Mouse (Mus musculus): ENCODE measurements at regions not wholly inside any gene's neighbourhood (a gene's known extent, or its start where the extent isn't known, plus 50 kb on each side); places are given as distances from the start of the nearest gene placed in this dataset.

DNA sequence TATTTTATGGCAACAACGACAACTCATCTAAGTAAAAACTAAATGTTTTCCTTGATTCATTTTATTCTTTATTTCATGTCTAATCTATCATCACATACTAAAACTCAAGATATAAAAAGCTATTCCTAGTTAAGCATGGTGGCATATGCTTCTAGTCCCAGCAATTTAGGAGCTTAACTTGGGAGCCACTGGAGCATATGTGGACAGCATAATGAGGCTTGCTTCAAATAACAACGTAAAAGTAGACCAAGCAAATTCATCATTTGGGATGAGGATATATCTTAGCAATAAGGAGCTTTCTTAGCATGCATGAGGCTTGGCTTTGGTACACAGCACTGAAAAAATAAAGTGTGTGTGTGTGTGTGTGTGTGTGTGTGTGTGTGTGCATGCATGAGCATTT is 678.5 kb downstream of the Efna5 start:
- no peaks in the 10 kb centered on the region for H3K27me3 ChIP-seq (ENCODE audit: control insufficient read depth, insufficient read depth, low read length)
- no peak overlapping the region for H3K4me3 ChIP-seq
- DNase-seq, result no peak
- WGBS, result 87% methylated on average over 2 of the region's 2 CpGs
- H3K79me2 ChIP-seq (replicated peaks; ENCODE audit: control insufficient read depth, insufficient read depth, low read length), result no peaks in the 10 kb centered on the region
- no peaks in the 10 kb centered on the region for H3K4me1 ChIP-seq (ENCODE audit: control insufficient read depth, insufficient read depth, low read length)
- intact Hi-C loops (cut with DNase I), result no loop called here
- no peak for TF ChIP-seq POLR2A (IDR thresholded peaks at IDR 0.05; ENCODE audit: insufficient read depth, low read depth, low read length)
- no peak for TF ChIP-seq CTCF (IDR thresholded peaks at IDR 0.05)
- TF ChIP-seq EP300 (IDR thresholded peaks at IDR 0.05; ENCODE audit: insufficient read depth, low read depth, low read length), result no peak
- H3K36me3 ChIP-seq (ENCODE audit: control insufficient read depth, insufficient read depth, low read length), result no peaks in the 10 kb centered on the region
- H3K27ac ChIP-seq, result no peak overlapping the region
- H3K9ac ChIP-seq (ENCODE audit: low read depth, low read length), result no peak overlapping the region

DNA sequence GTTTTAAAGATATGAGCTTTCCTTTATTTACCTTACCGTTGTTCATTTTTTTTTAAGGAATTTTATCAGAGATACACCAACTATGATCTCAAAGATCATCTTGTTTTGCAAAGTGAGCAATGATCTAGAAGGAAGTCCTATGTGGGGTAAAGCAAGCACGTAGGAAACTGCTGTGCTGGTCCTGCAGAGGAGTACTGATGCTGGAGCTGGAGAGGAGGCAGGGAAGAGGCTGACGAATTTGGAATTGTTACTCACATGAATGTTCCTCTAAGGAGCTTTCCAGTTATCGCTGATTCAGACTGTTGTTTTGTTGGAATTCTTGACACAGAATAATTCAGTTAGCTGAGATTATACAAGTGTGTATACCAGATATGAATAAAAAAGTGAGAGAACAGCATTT is 680.6 kb downstream of the Efna5 start:
- Histone ChIP-seq H3K4me1 (ENCODE audit: control insufficient read depth, insufficient read depth, low read length) (no peaks in the 10 kb centered on the region), H3K9ac (ENCODE audit: low read depth, low read length) (no peak overlapping the region), H3K79me2 (replicated peaks; ENCODE audit: control insufficient read depth, insufficient read depth, low read length) (no peaks in the 10 kb centered on the region), H3K27me3 (ENCODE audit: control insufficient read depth, insufficient read depth, low read length) (no peaks in the 10 kb centered on the region), H3K36me3 (ENCODE audit: control insufficient read depth, insufficient read depth, low read length) (no peaks in the 10 kb centered on the region), H3K4me3 (no peak overlapping the region), H3K27ac (no peak overlapping the region)
- 74% methylated on average over 4 of the region's 4 CpGs for WGBS
- no peak for DNase-seq
- no peak for TF ChIP-seq POLR2A (IDR thresholded peaks at IDR 0.05; ENCODE audit: insufficient read depth, low read depth, low read length)
- TF ChIP-seq CTCF (IDR thresholded peaks at IDR 0.05), result no peak
- TF ChIP-seq EP300 (IDR thresholded peaks at IDR 0.05; ENCODE audit: insufficient read depth, low read depth, low read length), result no peak
- intact Hi-C loops (cut with DNase I), result no loop called here

DNA sequence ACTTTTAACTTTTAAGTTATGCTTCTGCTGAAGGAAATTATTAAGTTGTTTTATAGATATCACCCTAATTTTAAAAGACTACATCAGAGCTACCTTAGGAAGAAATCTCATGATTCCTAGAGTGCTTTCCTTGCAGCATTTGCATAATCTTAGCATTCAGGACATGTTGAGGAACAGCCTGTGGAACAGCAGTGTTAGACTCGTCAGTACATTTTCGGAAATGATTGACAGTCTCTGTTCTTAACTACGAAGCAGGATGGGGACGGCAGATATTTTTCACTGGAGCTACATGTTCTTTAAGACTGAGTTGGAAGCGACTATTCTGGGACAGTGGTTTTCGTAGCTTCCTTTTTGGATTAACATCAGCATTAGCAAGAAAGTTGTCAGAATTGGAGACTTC is 681.6 kb downstream of the Efna5 start:
- no peaks in the 10 kb centered on the region for H3K36me3 ChIP-seq (ENCODE audit: control insufficient read depth, insufficient read depth, low read length)
- H3K4me3 ChIP-seq, result no peak overlapping the region
- no peak for TF ChIP-seq EP300 (IDR thresholded peaks at IDR 0.05; ENCODE audit: insufficient read depth, low read depth, low read length)
- TF ChIP-seq CTCF (IDR thresholded peaks at IDR 0.05), result no peak
- TF ChIP-seq POLR2A (IDR thresholded peaks at IDR 0.05; ENCODE audit: insufficient read depth, low read depth, low read length), result no peak
- H3K79me2 ChIP-seq (replicated peaks; ENCODE audit: control insufficient read depth, insufficient read depth, low read length), result no peaks in the 10 kb centered on the region
- no peak for DNase-seq
- no peaks in the 10 kb centered on the region for H3K27me3 ChIP-seq (ENCODE audit: control insufficient read depth, insufficient read depth, low read length)
- 87% methylated on average over 6 of the region's 6 CpGs for WGBS
- no peak overlapping the region for H3K27ac ChIP-seq
- H3K4me1 ChIP-seq (ENCODE audit: control insufficient read depth, insufficient read depth, low read length), result no peaks in the 10 kb centered on the region
- H3K9ac ChIP-seq (ENCODE audit: low read depth, low read length), result no peak overlapping the region
- intact Hi-C loops (cut with DNase I), result no loop called here

GRCm38 (mm10) chr17:62178612-62179210 is 702.4 kb downstream of the Efna5 start:
- intact Hi-C loops (cut with DNase I), result loop anchor here (10.0 kb wide), 1 partner anchor 706 kb away; the partner anchor contains the start of gene Efna5
- no peak overlapping the region for H3K9ac ChIP-seq (ENCODE audit: low read depth, low read length)
- H3K79me2 ChIP-seq (replicated peaks; ENCODE audit: control insufficient read depth, insufficient read depth, low read length), result no peaks in the 10 kb centered on the region
- no peak overlapping the region for H3K4me3 ChIP-seq
- H3K27me3 ChIP-seq (ENCODE audit: control insufficient read depth, insufficient read depth, low read length), result no peaks in the 10 kb centered on the region
- no peak for DNase-seq
- no peak for TF ChIP-seq CTCF (IDR thresholded peaks at IDR 0.05)
- TF ChIP-seq EP300 (IDR thresholded peaks at IDR 0.05; ENCODE audit: insufficient read depth, low read depth, low read length), result no peak
- TF ChIP-seq POLR2A (IDR thresholded peaks at IDR 0.05; ENCODE audit: insufficient read depth, low read depth, low read length), result no peak
- no peak overlapping the region for H3K27ac ChIP-seq
- WGBS, result 73% methylated on average over 2 of the region's 2 CpGs
- no peaks in the 10 kb centered on the region for H3K36me3 ChIP-seq (ENCODE audit: control insufficient read depth, insufficient read depth, low read length)
- no peaks in the 10 kb centered on the region for H3K4me1 ChIP-seq (ENCODE audit: control insufficient read depth, insufficient read depth, low read length)

DNA sequence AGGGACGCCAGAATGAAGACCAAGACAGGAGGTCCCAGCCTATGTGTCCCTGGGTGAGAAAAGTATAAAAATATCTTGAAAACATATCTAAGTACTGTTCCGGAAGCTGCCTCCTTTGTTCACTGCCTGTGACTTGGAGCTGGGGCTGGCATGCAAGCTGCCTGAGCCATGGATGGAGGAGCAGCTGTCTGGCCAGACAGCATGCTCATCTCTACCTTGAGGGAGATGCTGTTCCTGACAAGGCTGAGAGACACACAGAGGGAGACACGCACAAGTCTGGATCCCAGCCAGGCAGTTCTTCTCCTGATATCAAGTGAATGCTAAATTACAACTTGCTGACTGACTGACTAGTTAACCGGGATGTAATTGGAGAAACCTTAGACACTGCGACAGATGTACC is 704.8 kb downstream of the Efna5 start:
- no peaks in the 10 kb centered on the region; the same call in 1 of the 2 replicates for H3K36me3 ChIP-seq (ENCODE audit: control insufficient read depth, insufficient read depth, low read length)
- intact Hi-C loops (cut with DNase I), result loop anchor here (10.0 kb wide), 1 partner anchor 708 kb away; the partner anchor contains the start of gene Efna5
- no peak overlapping the region for H3K27ac ChIP-seq
- no peak overlapping the region for H3K9ac ChIP-seq (ENCODE audit: low read depth, low read length)
- no peaks in the 10 kb centered on the region for H3K79me2 ChIP-seq (replicated peaks; ENCODE audit: control insufficient read depth, insufficient read depth, low read length)
- DNase-seq, result no peak
- H3K27me3 ChIP-seq (ENCODE audit: control insufficient read depth, insufficient read depth, low read length), result no peaks in the 10 kb centered on the region
- no peak for TF ChIP-seq CTCF (IDR thresholded peaks at IDR 0.05)
- no peak for TF ChIP-seq EP300 (IDR thresholded peaks at IDR 0.05; ENCODE audit: insufficient read depth, low read depth, low read length)
- TF ChIP-seq POLR2A (IDR thresholded peaks at IDR 0.05; ENCODE audit: insufficient read depth, low read depth, low read length), result no peak
- H3K4me3 ChIP-seq, result no peak overlapping the region
- 57% methylated on average over 5 of the region's 5 CpGs for WGBS
- H3K4me1 ChIP-seq (ENCODE audit: control insufficient read depth, insufficient read depth, low read length), result no peaks in the 10 kb centered on the region

- Histone ChIP-seq H3K9ac (ENCODE audit: low read depth, low read length) (no peak overlapping the region), H3K79me2 (replicated peaks; ENCODE audit: control insufficient read depth, insufficient read depth, low read length) (no peaks in the 10 kb centered on the region), H3K27ac (no peak overlapping the region), H3K27me3 (ENCODE audit: control insufficient read depth, insufficient read depth, low read length) (no peaks in the 10 kb centered on the region), H3K4me3 (no peak overlapping the region), H3K36me3 (ENCODE audit: control insufficient read depth, insufficient read depth, low read length) (no peaks in the 10 kb centered on the region; the same call in 1 of the 2 replicates), H3K4me1 (ENCODE audit: control insufficient read depth, insufficient read depth, low read length) (no peaks in the 10 kb centered on the region)
- TF ChIP-seq CTCF (IDR thresholded peaks at IDR 0.05), result no peak
- no peak for TF ChIP-seq POLR2A (IDR thresholded peaks at IDR 0.05; ENCODE audit: insufficient read depth, low read depth, low read length)
- no peak for TF ChIP-seq EP300 (IDR thresholded peaks at IDR 0.05; ENCODE audit: insufficient read depth, low read depth, low read length)
- WGBS, result 39% methylated on average over 5 of the region's 5 CpGs
- no peak for DNase-seq
- intact Hi-C loops (cut with DNase I), result loop anchor here (10.0 kb wide), 1 partner anchor 712 kb away; the partner anchor contains the start of gene Efna5
These were observed 708.8 kb downstream of the Efna5 start for GRCm38 (mm10) chr17:62172305-62172704.

All from heart, adult 2 months (tissue).